Mouse (Mus musculus) spleen, adult 2 months (tissue): ENCODE results near the gene Tmem233.

Experiments used
- CTCF ChIP-seq: fragments of 200-500 bp; IDR thresholded peaks from 2 replicates; pipeline ENCODE4 v1.5.1; 2011; ENCODE audit warnings: mild to moderate bottlenecking, inconsistent platforms; ENCODE audit not compliant: insufficient read depth, insufficient read length, insufficient replicate concordance; ENCODE audit errors: extremely low read depth
- POLR2A ChIP-seq: fragments of 200-500 bp; IDR thresholded peaks from 2 replicates; pipeline ENCODE4 v1.6.1; 2011; ENCODE audit warnings: low read depth, low read length, inconsistent platforms

GRCm38 (mm10) chr5:116108651-116109050 is 25.6 kb upstream of the Tmem233 start:
- TF ChIP-seq POLR2A: no peak
- no peak for TF ChIP-seq CTCF
